Mouse (Mus musculus) forebrain, embryonic 11.5 days (tissue): ENCODE data around the gene Gm20708. TPM values are rescaled to one million over a fixed set of nuclear protein-coding genes. Genes with fewer than 3 reads are reported as not detected.
A peak's percentile ranks its signal among the peaks of the same experiment; 100 is the strongest.

Source experiments
- ATAC-seq: fragments of 200-750 bp; cut with Nextera tagmentation; replicated peaks from 2 replicates; pipeline ENCODE4 v1.8.0; 2017; ENCODE audit warnings: moderate TSS enrichment; ENCODE audit not compliant: low FRiP score
- DNase-seq: peaks from one replicate; pipeline ENCODE4 v3.0.0-alpha.2; 2017; ENCODE audit warnings: low spot score
- H3K27ac ChIP-seq: fragments of 300-500 bp; sonication (generic); 2 replicates; pipeline ENCODE4 v1.5.1; 2014; ENCODE audit warnings: low read depth, low read length
- H3K27me3 ChIP-seq: fragments of 300-500 bp; sonication (generic); 2 replicates; pipeline ENCODE4 v1.6.1; 2014; ENCODE audit warnings: mild to moderate bottlenecking, low read length, mixed read lengths; ENCODE audit not compliant: control insufficient read depth, insufficient read depth
- H3K36me3 ChIP-seq: fragments of 300-500 bp; sonication (generic); 2 replicates; pipeline ENCODE4 v1.6.1; 2014; ENCODE audit warnings: mild to moderate bottlenecking, low read length, moderate library complexity, mixed read lengths; ENCODE audit not compliant: control insufficient read depth, insufficient read depth
- H3K4me1 ChIP-seq: fragments of 300-500 bp; sonication (generic); replicated peaks from 2 replicates; pipeline ENCODE4 v1.6.1; 2014; ENCODE audit warnings: low read length, mixed read lengths; ENCODE audit not compliant: control insufficient read depth, insufficient read depth
- H3K4me2 ChIP-seq: fragments of 300-500 bp; sonication (generic); 2 replicates; pipeline ENCODE4 v1.6.1; 2014; ENCODE audit warnings: low read depth, mild to moderate bottlenecking, low read length, moderate library complexity, mixed read lengths; ENCODE audit not compliant: severe bottlenecking
- H3K4me3 ChIP-seq: fragments of 300-500 bp; sonication (generic); 2 replicates; pipeline ENCODE4 v1.5.1; 2014; ENCODE audit warnings: low read depth, low read length
- H3K9ac ChIP-seq: fragments of 300-500 bp; sonication (generic); 2 replicates; pipeline ENCODE4 v1.6.1; 2014; ENCODE audit warnings: low read length
- H3K9me3 ChIP-seq: fragments of 300-500 bp; sonication (generic); 2 replicates; pipeline ENCODE4 v1.6.1; 2016; ENCODE audit warnings: low read length, mixed read lengths; ENCODE audit not compliant: control insufficient read depth
- WGBS: fragments of 180-500 bp; shearing (Covaris S2); extraction: QIAGEN DNeasy Blood & Tissue Kit; methylation state at CpG from one replicate; pipeline ENCODE4 v1.1.7; 2014; 5-methylcytosine and 5-hydroxymethylcytosine counted together
- polyA plus RNA-seq: library from polyadenylated mRNA; unstranded; fragments of >200 nt; fragmentation: Nextera tagmentation; extraction: Ambion mirVana; gene quantifications from 2 replicates; pipeline ENCODE4 v1.2.1, GENCODE M21; 2014

Gm20708 gene
- polyA plus RNA-seq, 1 experiment from 2014 or later = 0.55 TPM

DNA sequence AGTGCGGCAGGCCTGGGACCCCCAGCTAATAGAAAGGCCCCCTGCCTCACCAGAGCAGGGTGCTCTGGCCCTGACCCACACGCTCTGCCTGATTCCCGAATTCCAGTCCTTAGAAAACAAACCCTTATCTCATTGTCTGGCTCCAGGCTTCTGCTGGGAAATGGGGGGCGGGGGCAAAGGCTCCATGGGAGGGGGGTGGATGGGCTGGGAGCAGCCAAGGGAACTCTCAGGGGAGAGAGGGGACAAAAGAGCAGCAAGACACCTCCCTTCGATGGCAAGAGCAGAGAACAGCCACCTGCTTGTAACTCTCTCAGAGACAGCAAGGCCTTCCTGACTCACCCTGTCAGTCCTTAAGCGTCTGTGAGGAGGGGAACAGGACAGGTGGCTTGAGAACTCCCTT is 66.2 kb downstream of the Gm20708 start:
- ATAC-seq = no peak
- WGBS = 15% methylated on average over 6 of the region's 6 CpGs
- Histone ChIP-seq H3K36me3 (no peaks in the 10 kb centered on the region), H3K4me1 (peaks cover 18% of the 10 kb centered on the region; the same call in 1 of the 2 replicates), H3K4me2 (no peak overlapping the region), H3K27me3 (no peaks in the 10 kb centered on the region), H3K9me3 (no peaks in the 10 kb centered on the region), H3K4me3 (no peak overlapping the region), H3K9ac (no peak overlapping the region), H3K27ac (no peak overlapping the region)
- no peak for DNase-seq

DNA sequence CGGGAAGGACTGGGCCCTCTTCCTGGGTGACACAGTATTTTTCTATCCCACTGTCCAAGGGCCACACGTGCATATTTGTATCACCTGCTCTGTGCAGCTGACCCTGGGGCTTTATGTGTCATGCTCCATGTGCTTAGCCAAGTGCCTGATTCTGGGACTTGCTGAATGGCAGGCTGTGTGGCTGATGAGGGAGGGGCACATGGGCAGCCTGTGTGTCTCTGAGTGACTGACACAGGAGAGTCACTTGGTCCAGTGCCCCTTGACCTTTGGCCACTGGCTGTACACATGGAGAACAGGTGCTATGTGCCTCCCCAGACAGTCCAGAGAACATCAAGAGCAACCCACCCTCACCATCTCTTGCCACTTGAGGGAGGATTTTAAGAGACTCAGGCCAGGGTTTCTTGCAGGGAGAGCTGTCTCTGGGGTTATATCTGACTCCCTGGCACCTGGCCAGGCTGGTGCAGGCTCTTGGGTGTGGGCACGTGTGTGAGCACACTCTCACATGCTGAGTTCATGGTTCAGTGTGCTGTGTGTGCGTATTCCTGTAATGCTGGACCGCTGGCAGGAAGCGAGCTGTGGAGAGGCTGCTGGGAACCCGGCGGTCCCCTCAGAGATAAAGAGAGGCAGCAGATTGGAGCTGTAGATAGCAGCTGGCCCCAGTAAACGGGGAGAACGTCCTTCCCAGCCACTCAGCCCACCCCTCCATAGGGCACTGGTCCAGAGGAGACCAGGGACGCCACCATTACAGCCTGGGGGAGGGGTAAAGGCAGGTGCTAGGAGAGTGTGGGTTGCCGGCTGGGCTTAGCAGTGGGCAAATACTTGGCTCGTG is 68.7 kb downstream of the Gm20708 start:
- H3K4me1 ChIP-seq = peaks cover 13% of the 10 kb centered on the region; the same call in 1 of the 2 replicates
- WGBS = 42% methylated on average over 13 of the region's 13 CpGs
- ATAC-seq (no peak), DNase-seq (no peak)
- H3K4me2 ChIP-seq = no peak overlapping the region
- H3K9ac ChIP-seq = peak overlapping the region; percentile 29
- H3K9me3 ChIP-seq = no peaks in the 10 kb centered on the region
- no peak overlapping the region for H3K4me3 ChIP-seq
- H3K27ac ChIP-seq = no peak overlapping the region
- no peaks in the 10 kb centered on the region for H3K27me3 ChIP-seq
- H3K36me3 ChIP-seq = no peaks in the 10 kb centered on the region

DNA sequence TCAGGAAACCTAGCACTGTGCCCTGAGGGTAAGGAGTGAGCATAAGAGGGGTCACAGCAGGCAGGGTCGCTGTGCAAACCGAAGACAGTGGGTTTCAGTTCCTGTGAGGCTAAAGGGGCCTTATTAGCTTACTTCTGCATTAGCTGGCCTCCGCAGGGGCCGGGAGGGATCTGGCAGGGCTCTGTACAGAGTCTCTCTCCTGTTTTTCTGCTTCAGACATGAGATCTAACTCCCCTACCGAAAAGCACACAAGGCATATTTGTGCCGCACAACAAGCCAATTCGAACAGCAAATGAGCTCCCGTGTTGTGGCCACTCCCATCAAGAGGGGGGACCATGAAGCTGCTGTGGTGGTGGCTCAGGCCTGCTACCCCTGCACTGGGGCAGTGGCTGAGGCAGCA is 69.4 kb downstream of the Gm20708 start:
- Histone ChIP-seq H3K4me2 (no peak overlapping the region), H3K27ac (no peak overlapping the region; the same call in 1 of the 2 replicates), H3K4me1 (peaks cover 9% of the 10 kb centered on the region; the same call in 1 of the 2 replicates), H3K36me3 (no peaks in the 10 kb centered on the region), H3K4me3 (no peak overlapping the region), H3K9me3 (no peaks in the 10 kb centered on the region), H3K27me3 (no peaks in the 10 kb centered on the region), H3K9ac (peak overlapping the region; percentile 29)
- 13% methylated on average over 8 of the region's 8 CpGs for WGBS
- ATAC-seq (no peak), DNase-seq (no peak)

DNA sequence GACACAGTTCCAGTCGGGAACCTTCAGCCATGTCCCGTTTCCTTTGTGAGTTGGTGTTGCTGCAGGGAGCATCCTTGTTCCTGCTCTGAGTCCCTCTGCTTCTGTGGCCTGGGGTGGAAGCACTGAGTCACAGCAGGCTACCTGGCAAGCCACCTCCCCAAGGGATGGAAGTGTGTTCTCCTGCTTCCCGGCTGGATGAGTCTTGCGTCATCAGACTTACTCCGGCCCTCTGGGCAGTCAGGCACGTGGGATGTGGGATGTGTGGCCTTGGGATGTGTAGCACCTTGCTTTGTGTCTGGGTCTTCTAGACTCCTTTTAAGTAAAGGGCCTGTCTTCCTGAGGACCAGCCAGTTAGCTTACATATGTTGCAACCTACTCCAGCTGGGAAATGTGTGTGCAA is 70.2 kb downstream of the Gm20708 start:
- no peak overlapping the region for H3K27ac ChIP-seq
- no peak overlapping the region for H3K4me3 ChIP-seq
- H3K27me3 ChIP-seq = peaks cover 4% of the 10 kb centered on the region
- H3K4me1 ChIP-seq = peaks cover 9% of the 10 kb centered on the region; the same call in 1 of the 2 replicates
- no peak overlapping the region for H3K9ac ChIP-seq
- H3K36me3 ChIP-seq = no peaks in the 10 kb centered on the region
- no peak overlapping the region for H3K4me2 ChIP-seq
- ATAC-seq = no peak
- no peak for DNase-seq
- no peaks in the 10 kb centered on the region for H3K9me3 ChIP-seq
- WGBS = 68% methylated on average over 6 of the region's 6 CpGs

DNA sequence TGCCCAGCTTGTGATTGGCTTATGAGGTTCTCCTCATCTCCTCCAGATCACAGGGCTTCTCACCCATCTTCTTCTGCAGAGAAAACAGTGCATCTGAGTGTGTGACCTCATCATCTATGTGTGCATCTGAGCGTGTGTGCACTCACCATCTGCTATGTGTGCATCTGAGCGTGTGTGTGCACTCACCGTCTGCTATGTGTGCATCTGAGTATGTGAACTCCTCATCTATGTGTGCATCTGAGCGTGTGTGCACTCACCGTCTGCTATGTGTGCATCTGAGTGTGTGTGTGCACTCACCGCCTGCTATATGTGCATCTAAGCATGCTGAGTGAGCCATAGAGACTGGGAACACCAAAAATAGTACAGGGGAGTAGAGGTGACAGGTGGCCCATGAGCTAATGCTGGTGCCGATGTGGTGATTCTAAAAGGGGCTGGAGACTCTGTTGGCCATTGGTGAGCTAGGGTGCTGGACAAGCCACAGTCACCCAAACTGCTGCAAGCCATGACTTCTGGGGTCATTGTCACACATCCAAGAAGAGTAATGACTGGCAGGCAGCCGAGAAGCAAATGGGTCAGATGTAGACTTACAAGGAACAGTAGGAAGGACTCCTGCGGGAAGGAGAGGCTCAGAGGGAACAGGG is 71.0 kb downstream of the Gm20708 start:
- no peaks in the 10 kb centered on the region for H3K9me3 ChIP-seq
- no peak for DNase-seq
- H3K9ac ChIP-seq = no peak overlapping the region
- H3K4me1 ChIP-seq = peaks cover 9% of the 10 kb centered on the region; the same call in 1 of the 2 replicates
- H3K27ac ChIP-seq = no peak overlapping the region
- ATAC-seq = no peak
- 91% methylated on average over 9 of the region's 9 CpGs for WGBS
- no peaks in the 10 kb centered on the region for H3K36me3 ChIP-seq
- no peak overlapping the region for H3K4me2 ChIP-seq
- H3K4me3 ChIP-seq = no peak overlapping the region
- peaks cover 4% of the 10 kb centered on the region for H3K27me3 ChIP-seq

DNA sequence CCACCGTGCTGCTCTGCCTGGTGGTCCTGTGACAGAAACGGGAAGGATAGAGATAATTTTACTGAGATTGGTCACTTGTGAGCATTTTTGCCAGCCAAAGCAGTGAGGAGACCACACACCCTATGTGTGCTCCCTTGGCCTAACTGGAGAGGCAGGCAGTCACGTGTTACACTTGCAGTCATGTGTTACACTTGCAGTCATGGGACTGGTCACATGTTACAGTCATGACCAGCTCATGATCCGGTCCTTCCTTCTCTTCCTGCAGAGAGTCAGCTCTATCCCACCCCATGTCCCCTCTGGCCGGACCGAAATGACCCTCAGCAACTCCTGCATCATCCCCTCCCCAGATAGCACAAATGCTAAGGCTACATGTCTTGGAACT is 71.5 kb downstream of the Gm20708 start:
- no peak overlapping the region for H3K9ac ChIP-seq
- no peaks in the 10 kb centered on the region for H3K9me3 ChIP-seq
- H3K36me3 ChIP-seq = no peaks in the 10 kb centered on the region
- DNase-seq (no peak), ATAC-seq (no peak)
- peaks cover 7% of the 10 kb centered on the region for H3K27me3 ChIP-seq
- 86% methylated on average over 6 of the region's 6 CpGs for WGBS
- no peak overlapping the region for H3K27ac ChIP-seq
- peaks cover 7% of the 10 kb centered on the region; the same call in 1 of the 2 replicates for H3K4me1 ChIP-seq
- H3K4me2 ChIP-seq = no peak overlapping the region
- H3K4me3 ChIP-seq = no peak overlapping the region

DNA sequence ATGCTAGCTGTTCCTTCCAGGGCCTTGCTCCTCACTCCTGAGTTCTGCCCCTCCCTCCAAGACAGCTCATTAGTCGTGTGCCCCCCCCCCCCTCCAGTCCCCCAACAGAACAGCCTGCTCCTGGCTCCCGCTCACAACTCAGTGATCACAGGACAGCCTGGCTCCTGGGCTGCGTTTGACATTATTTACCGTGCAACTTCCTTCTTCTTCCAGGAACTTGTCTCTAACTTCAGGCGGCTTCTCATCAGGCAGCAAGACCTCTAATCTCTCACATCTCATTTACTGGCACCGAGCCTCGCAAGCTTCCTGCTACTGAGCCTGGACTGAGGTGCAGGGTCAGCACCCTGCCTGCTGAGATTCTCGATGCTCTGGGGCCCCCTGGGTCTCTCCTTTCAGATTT is 72.3 kb downstream of the Gm20708 start:
- 23% methylated on average over 8 of the region's 8 CpGs for WGBS
- Histone ChIP-seq H3K4me1 (peaks cover 7% of the 10 kb centered on the region; the same call in 1 of the 2 replicates), H3K27ac (no peak overlapping the region), H3K4me3 (no peak overlapping the region), H3K36me3 (no peaks in the 10 kb centered on the region), H3K9me3 (no peaks in the 10 kb centered on the region), H3K9ac (no peak overlapping the region), H3K27me3 (peaks cover 11% of the 10 kb centered on the region), H3K4me2 (no peak overlapping the region)
- ATAC-seq (no peak), DNase-seq (no peak)

DNA sequence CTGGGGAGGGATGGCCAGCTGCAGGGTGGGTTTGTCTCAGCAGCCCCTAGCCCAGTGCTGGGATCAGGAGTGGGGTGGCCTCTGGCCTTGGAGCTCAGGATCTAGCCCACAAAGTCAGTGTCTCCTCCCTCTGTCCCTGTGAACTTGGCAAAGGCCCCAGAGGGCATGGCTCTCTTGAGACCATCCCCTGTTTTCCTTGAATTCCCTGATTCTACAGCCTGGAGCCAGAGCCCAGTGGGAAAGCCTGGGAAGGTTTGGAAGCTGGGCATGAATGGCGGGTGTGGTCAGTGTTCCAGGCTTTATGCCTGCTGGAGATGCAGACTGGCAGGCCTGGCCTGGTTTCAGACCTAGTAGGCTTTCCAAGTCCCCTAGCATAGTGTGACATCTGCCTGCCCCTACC is 72.7 kb downstream of the Gm20708 start:
- Histone ChIP-seq H3K9me3 (no peaks in the 10 kb centered on the region), H3K9ac (no peak overlapping the region), H3K4me3 (no peak overlapping the region), H3K27me3 (peaks cover 14% of the 10 kb centered on the region), H3K4me2 (no peak overlapping the region), H3K36me3 (no peaks in the 10 kb centered on the region), H3K4me1 (peaks cover 7% of the 10 kb centered on the region; the same call in 1 of the 2 replicates), H3K27ac (no peak overlapping the region)
- ATAC-seq (no peak), DNase-seq (no peak)
- WGBS = 86% methylated on average over 1 of the region's 1 CpGs
